Mouse (Mus musculus): ENCODE measurements at regions not wholly inside any gene's neighbourhood (a gene's known extent, or its start where the extent isn't known, plus 50 kb on each side); places are given as distances from the start of the nearest gene placed in this dataset.

- TF ChIP-seq MAX (IDR thresholded peaks at IDR 0.05): no peak
- no peak for TF ChIP-seq CTCF (IDR thresholded peaks at IDR 0.05; ENCODE audit: control insufficient read depth, insufficient read depth, insufficient read length)
- no peak for TF ChIP-seq MYOD1 (IDR thresholded peaks at IDR 0.05; ENCODE audit: control insufficient read depth, insufficient read length, low read depth)
- TF ChIP-seq FOSL1 (IDR thresholded peaks at IDR 0.05; ENCODE audit: insufficient read depth, low read length, poor library complexity, severe bottlenecking): no peak
- TF ChIP-seq CEBPB (IDR thresholded peaks at IDR 0.05; ENCODE audit: low read depth): no peak
- no peak for TF ChIP-seq MYOG (IDR thresholded peaks at IDR 0.05; ENCODE audit: control insufficient read depth, extremely low read depth, insufficient read length)
- TF ChIP-seq USF1 (IDR thresholded peaks at IDR 0.05; ENCODE audit: low read depth): no peak
These were observed 426.8 kb upstream of the Tbc1d2b start for GRCm38 (mm10) chr9:90697279-90698000.
